Mouse (Mus musculus) midbrain, postnatal 0 days (tissue): ENCODE results near the gene Tubgcp6. TPM values are rescaled to one million over a fixed set of nuclear protein-coding genes. Genes with fewer than 3 reads are reported as not detected.

Source experiments
- ATAC-seq: fragments of 200-750 bp; cut with Nextera tagmentation; 2 replicates; pipeline ENCODE4 v1.8.0; 2017; ENCODE audit warnings: moderate number of reproducible peaks, mild to moderate bottlenecking, moderate TSS enrichment, moderate library complexity; ENCODE audit not compliant: low FRiP score
- DNase-seq: peaks from one replicate; pipeline ENCODE4 v3.0.0-alpha.2; 2015; ENCODE audit warnings: low spot score
- H3K27ac ChIP-seq: fragments of 300-500 bp; sonication (generic); 2 replicates; pipeline ENCODE4 v1.5.1; 2014; ENCODE audit warnings: low read depth, mild to moderate bottlenecking, low read length, mixed read lengths
- H3K27me3 ChIP-seq: fragments of 300-500 bp; sonication (generic); 2 replicates; pipeline ENCODE4 v1.6.1; 2014; ENCODE audit warnings: low read length, control low read depth, mixed read lengths; ENCODE audit not compliant: insufficient read depth
- H3K36me3 ChIP-seq: fragments of 300-500 bp; sonication (generic); 2 replicates; pipeline ENCODE4 v1.6.1; 2014; ENCODE audit warnings: low read length, control low read depth, mixed read lengths; ENCODE audit not compliant: insufficient read depth
- H3K4me1 ChIP-seq: fragments of 300-500 bp; sonication (generic); 2 replicates; pipeline ENCODE4 v1.6.1; 2014; ENCODE audit warnings: mild to moderate bottlenecking, control low read depth, antibody characterized with exemption, low read length, mixed read lengths; ENCODE audit not compliant: insufficient read depth
- H3K4me2 ChIP-seq: fragments of 300-500 bp; sonication (generic); 2 replicates; pipeline ENCODE4 v1.6.1; 2014; ENCODE audit warnings: low read depth, mild to moderate bottlenecking, low read length, mixed read lengths; ENCODE audit not compliant: poor library complexity, severe bottlenecking
- H3K4me3 ChIP-seq: fragments of 300-500 bp; sonication (generic); 2 replicates; pipeline ENCODE4 v1.5.1; 2014; ENCODE audit warnings: low read depth, mild to moderate bottlenecking, low read length, moderate library complexity
- H3K9ac ChIP-seq: fragments of 300-500 bp; sonication (generic); replicated peaks from 2 replicates; pipeline ENCODE4 v1.6.1; 2014; ENCODE audit warnings: mild to moderate bottlenecking, low read length, moderate library complexity, mixed read lengths; ENCODE audit not compliant: poor library complexity, severe bottlenecking
- H3K9me3 ChIP-seq: fragments of 300-500 bp; sonication (generic); 2 replicates; pipeline ENCODE4 v1.6.1; 2016; ENCODE audit warnings: low read length, control low read depth
- CTCF ChIP-seq: IDR thresholded peaks from 2 replicates; pipeline ENCODE4 v1.5.1; 2016; ENCODE audit warnings: antibody characterized with exemption, mild to moderate bottlenecking
- WGBS: fragments of 180-500 bp; shearing (Covaris S2); extraction: QIAGEN DNeasy Blood & Tissue Kit; methylation state at CpG from one replicate; pipeline ENCODE4 v1.1.7; 2014; 5-methylcytosine and 5-hydroxymethylcytosine counted together
- polyA plus RNA-seq: library from polyadenylated mRNA; unstranded; fragments of >200 nt; fragmentation: Nextera tagmentation; extraction: Ambion mirVana; gene quantifications from 2 replicates; pipeline ENCODE4 v1.2.1, GENCODE M21; 2015
- total RNA-seq: library from RNA; depleted of rRNA; stranded (reverse); fragments of >200 nt; gene quantifications from 2 replicates; pipeline ENCODE4 v1.2.3, GENCODE M21; 2014

The Tubgcp6 gene
- total and polyA plus RNA-seq, 2 experiments from 2014 or later: 11.0 to 46.1 TPM

DNA sequence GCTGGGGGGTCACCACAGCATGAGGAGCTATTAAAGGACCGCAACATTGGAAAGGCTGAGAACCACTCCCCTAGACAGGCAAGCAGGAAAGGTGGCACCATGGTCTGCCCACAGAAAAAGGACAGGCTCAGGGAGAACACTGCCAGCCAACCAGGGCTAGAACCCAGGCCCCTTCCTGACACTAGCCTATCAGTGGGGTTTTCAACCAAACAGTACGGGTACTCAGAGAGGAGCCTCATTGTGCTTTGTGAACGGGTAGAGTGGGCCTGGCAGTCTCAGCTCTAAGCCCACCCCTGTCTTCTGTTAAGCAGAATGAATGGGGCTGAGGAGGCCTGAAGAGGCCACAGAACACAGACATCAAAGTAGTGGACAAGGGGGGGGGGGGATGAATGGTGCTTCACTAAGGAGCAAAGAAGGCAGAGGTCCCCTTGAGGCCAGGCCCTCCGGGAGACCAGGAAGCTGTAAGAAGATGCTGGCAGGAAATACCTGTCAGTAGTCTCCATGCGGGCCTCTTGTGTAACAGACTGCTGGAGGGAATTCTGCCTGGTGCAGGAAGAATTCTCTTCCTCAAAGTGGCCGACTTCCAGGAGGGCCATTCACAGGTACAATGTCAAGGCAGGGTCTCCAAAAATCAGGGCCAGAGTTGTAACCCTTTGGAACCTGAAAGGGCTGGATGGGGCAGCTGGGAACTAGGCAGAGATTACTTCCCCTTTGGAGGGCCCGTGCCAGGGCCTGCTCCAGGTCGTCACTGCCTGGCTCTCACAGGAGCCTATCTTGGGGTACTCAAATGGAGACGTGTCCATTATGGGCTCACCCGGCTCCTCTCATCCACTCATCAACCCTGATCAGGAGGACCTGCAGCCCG, 48.1 kb downstream of the Tubgcp6 start, which contains the start of gene Trabd:
TSS of gene Trabd (plus strand) at position 512 of the 865 bp plus-strand sequence.
- no peak for TF ChIP-seq CTCF
- H3K9me3 ChIP-seq: no peaks in the 10 kb centered on the region
- peaks cover 16% of the 10 kb centered on the region for H3K4me1 ChIP-seq
- H3K27ac ChIP-seq: peak within 1 kb of the TSS; percentile 82
- peak; percentile 24 for DNase-seq
- no peaks in the 10 kb centered on the region for H3K27me3 ChIP-seq
- H3K4me3 ChIP-seq: peak within 1 kb of the TSS; percentile 81
- 25% methylated on average over 11 of the region's 11 CpGs for WGBS
- H3K4me2 ChIP-seq: peak within 1 kb of the TSS; percentile 71
- H3K36me3 ChIP-seq: peaks cover 16% of the 10 kb centered on the region
- peak within 1 kb of the TSS; percentile 79 for H3K9ac ChIP-seq
- ATAC-seq: no peak; the same call in 1 of the 2 replicates

DNA sequence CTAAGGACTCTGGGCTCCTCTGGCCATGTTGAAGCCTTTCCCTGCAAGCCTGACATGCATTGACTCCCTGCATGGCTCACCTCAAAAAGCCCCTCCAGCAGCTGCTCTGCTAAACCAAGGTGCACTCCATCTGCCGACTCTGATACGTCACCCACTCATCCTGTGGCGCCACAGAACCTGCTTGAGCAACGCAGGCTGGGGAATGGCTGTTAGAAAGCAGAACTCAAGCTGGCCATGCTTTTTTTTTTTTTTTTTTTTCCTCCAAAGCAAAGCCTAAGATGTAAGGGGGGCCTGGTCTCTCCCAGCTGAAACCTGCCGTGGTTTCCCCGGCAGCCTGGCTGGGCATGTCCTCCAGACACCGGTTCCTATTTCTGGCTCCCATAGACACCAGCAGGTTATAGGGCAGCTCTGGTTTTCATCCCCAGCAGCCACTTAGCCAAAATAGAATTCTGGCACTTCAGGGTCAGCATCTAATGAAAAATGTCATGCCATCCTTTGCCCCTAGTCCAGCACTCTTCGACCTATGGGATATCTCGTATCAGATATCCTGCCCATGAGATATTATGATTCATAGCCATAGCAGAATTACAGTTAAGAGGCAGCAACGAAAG, 48.8 kb downstream of the Tubgcp6 start:
- DNase-seq: no peak
- H3K27me3 ChIP-seq: no peaks in the 10 kb centered on the region
- 86% methylated on average over 10 of the region's 10 CpGs for WGBS
- H3K9me3 ChIP-seq: no peaks in the 10 kb centered on the region
- no peak overlapping the region for H3K9ac ChIP-seq
- no peak for ATAC-seq
- no peak overlapping the region for H3K4me2 ChIP-seq
- peaks cover 16% of the 10 kb centered on the region for H3K4me1 ChIP-seq
- H3K4me3 ChIP-seq: no peak overlapping the region
- no peak overlapping the region for H3K27ac ChIP-seq
- no peak for TF ChIP-seq CTCF
- peaks cover 21% of the 10 kb centered on the region for H3K36me3 ChIP-seq

DNA sequence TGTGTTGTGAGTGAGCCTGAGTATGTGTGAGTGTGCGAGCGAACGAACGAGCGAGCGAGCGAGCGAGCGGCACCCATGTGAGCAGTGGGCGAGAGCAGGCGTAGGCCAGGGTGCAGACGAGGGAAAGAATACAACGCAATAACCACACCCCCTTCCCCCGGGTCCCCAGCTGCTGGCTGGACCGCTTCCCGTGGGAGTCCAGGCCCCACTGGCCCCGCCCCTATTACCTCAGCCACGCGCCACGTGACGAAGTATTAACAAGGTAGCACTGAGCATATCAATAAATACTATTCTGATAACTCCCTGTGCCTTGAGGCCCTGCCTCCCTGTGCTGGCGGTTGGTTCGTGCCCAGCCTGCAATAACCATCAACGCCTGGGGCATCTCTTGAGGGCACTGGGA, 52.3 kb downstream of the Tubgcp6 start:
- no peaks in the 10 kb centered on the region for H3K9me3 ChIP-seq
- TF ChIP-seq CTCF: no peak
- no peak overlapping the region for H3K27ac ChIP-seq
- H3K4me3 ChIP-seq: no peak overlapping the region
- ATAC-seq: no peak
- H3K36me3 ChIP-seq: peaks cover 32% of the 10 kb centered on the region
- DNase-seq: no peak
- H3K27me3 ChIP-seq: peaks cover 9% of the 10 kb centered on the region; the same call in 1 of the 2 replicates
- H3K4me2 ChIP-seq: no peak overlapping the region
- no peak overlapping the region for H3K9ac ChIP-seq
- 80% methylated on average over 24 of the region's 24 CpGs for WGBS
- H3K4me1 ChIP-seq: peaks cover 4% of the 10 kb centered on the region; the same call in 1 of the 2 replicates

DNA sequence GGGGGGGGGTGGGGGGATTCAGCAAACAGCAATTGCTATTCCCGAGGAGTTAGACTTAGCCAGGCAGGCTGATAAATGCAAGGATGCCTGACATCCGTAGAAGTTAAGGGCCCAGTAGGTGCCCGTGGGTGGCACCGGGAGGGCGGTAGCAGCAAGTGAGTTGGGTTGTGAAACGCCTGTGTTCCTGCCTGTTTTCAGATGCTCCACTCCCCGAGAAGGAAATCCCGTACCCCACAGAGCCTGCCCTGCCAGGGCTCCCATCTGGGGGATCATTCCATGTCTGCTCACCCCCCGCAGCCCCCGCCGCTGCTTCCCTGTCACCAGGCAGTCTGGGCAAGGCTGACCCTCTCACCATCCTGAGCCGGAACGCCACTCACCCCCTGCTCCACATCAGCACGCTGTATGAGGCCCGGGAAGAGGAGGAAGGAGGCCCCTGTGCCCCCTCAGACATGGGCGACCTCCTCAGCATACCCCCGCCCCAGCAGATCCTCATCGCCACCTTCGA, 53.5 kb downstream of the Tubgcp6 start:
- Histone ChIP-seq H3K4me2 (no peak overlapping the region), H3K27ac (no peak overlapping the region), H3K27me3 (peaks cover 9% of the 10 kb centered on the region; the same call in 1 of the 2 replicates), H3K36me3 (peaks cover 32% of the 10 kb centered on the region), H3K4me3 (no peak overlapping the region), H3K9me3 (no peaks in the 10 kb centered on the region), H3K4me1 (no peaks in the 10 kb centered on the region), H3K9ac (no peak overlapping the region)
- ATAC-seq (no peak), DNase-seq (no peak)
- 81% methylated on average over 17 of the region's 19 CpGs for WGBS
- TF ChIP-seq CTCF: no peak

DNA sequence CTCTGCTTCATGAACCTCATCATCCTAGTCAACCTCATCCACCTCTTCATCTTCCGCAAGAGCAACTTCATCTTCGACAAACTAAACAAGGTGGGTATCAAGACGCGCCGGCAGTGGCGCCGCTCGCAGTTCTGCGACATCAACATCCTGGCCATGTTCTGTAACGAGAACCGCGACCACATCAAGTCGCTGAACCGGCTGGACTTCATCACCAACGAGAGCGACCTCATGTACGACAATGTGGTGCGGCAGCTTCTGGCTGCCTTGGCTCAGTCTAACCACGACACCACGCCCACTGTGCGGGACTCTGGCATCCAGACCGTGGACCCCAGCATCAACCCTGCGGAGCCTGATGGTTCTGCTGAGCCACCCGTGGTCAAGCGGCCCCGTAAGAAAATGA, 54.7 kb downstream of the Tubgcp6 start:
- H3K36me3 ChIP-seq: peaks cover 29% of the 10 kb centered on the region
- DNase-seq: no peak
- ATAC-seq: no peak
- no peak overlapping the region for H3K27ac ChIP-seq
- no peak for TF ChIP-seq CTCF
- H3K4me3 ChIP-seq: no peak overlapping the region
- no peaks in the 10 kb centered on the region for H3K9me3 ChIP-seq
- no peak overlapping the region for H3K4me2 ChIP-seq
- no peaks in the 10 kb centered on the region for H3K4me1 ChIP-seq
- peaks cover 9% of the 10 kb centered on the region; the same call in 1 of the 2 replicates for H3K27me3 ChIP-seq
- H3K9ac ChIP-seq: no peak overlapping the region
- 52% methylated on average over 26 of the region's 26 CpGs for WGBS
